Mouse (Mus musculus) lung, postnatal 0 days (tissue): ENCODE data around the gene Nol6.

Experiments
- CTCF ChIP-seq: IDR thresholded peaks from 2 replicates; pipeline ENCODE4 v1.5.1; 2016; ENCODE audit warnings: antibody characterized with exemption, mild to moderate bottlenecking
- EP300 ChIP-seq: IDR thresholded peaks from 2 replicates; pipeline ENCODE4 v1.6.1; 2016; ENCODE audit warnings: antibody characterized with exemption, mild to moderate bottlenecking, control low read depth

- TF ChIP-seq CTCF, result no peak
- TF ChIP-seq EP300, result no peak
Measured at GRCm38 (mm10) chr4:41156961-41157360, 32.7 kb upstream of the Nol6 start.
